Mouse (Mus musculus) testis, adult 2 months (tissue): ENCODE measurements at regions not wholly inside any gene's neighbourhood (a gene's known extent, or its start where the extent isn't known, plus 50 kb on each side); places are given as distances from the start of the nearest gene placed in this dataset.

ENCODE experiments used
- CTCF ChIP-seq: fragments of 200-500 bp; IDR thresholded peaks from 2 replicates; pipeline ENCODE4 v1.5.1; 2012; ENCODE audit warnings: low read depth, mild to moderate bottlenecking, inconsistent platforms, low read length, moderate library complexity; ENCODE audit not compliant: control insufficient read depth, insufficient read depth, insufficient replicate concordance
- POLR2A ChIP-seq: fragments of 200-500 bp; IDR thresholded peaks from 2 replicates; pipeline ENCODE4 v1.6.1; 2012; ENCODE audit warnings: low read depth, mild to moderate bottlenecking, inconsistent platforms, low read length, moderate library complexity; ENCODE audit not compliant: control insufficient read depth

DNA sequence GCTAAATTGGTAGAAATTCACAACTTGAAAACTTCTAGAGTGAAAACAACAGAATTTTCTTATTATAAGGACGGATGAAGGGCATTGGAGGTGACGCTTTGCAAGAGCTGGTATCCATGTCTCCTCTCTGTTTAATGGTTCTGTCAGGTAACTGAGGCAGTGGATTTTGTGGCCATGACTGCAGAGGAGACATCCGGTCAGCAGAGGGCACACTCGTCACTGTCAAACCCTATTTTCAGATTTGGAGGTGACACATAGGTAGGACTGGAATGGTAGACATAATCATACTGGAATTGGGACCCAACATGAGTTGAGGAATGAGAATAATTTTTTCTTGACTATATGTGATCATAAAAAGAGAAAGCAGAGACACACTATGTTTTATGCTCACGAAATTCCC is 98.7 kb upstream of the Zic3 start:
- TF ChIP-seq POLR2A = no peak
- TF ChIP-seq CTCF = no peak
